Mouse (Mus musculus): ENCODE data around the gene Bri3. TPM values are rescaled to one million over a fixed set of nuclear protein-coding genes. Genes with fewer than 3 reads are reported as not detected.
A peak's percentile ranks its signal among the peaks of the same experiment; 100 is the strongest.

Bri3 gene
- total and polyA plus RNA-seq, 3 experiments: 21.6 to 40.5 TPM; not detected in 1

DNA sequence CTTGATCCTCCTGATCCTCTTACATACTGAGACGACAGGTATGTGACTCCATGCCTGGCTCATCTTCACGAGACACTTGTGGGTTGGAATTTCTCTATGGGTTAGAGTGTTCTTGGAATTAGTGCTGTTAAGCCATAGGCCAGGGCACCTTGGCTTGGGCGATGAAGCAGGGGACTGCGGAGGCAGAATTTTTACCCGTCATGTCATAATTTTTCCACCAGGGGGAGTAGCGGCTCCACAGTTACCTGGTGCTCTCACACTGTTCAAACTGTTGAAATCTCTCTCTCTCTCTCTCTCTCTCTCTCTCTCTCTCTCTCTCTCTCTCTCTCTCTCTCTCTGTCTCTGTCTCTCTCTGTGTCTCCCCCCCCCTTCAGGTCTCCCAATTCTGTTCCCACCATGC is 143.6 kb downstream of the Bri3 start:
- Histone ChIP-seq H3K9ac (ENCODE audit: control insufficient read depth, low read depth, low read length, poor library complexity, severe bottlenecking) (no peak overlapping the region), H3K79me2 (ENCODE audit: control insufficient read depth, insufficient read depth, low read length, poor library complexity) (no peaks in the 10 kb centered on the region), H3K4me3 (ENCODE audit: control insufficient read depth in 1 of 2, insufficient read depth in 1 of 2, low read depth in 2 of 2, low read length in 2 of 2) (no peak overlapping the region), H3K36me3 (ENCODE audit: control insufficient read depth in 1 of 2, insufficient read depth in 2 of 2, low read length in 2 of 2) (no peaks in the 10 kb centered on the region), H3K27ac (ENCODE audit: control insufficient read depth, low read depth, low read length) (no peak overlapping the region), H3K9me3 (replicated peaks; ENCODE audit: insufficient read depth, low read length) (no peaks in the 10 kb centered on the region), H3K27me3 (ENCODE audit: control insufficient read depth in 1 of 2, insufficient read depth in 2 of 2, low read length in 2 of 2) (no peaks in the 10 kb centered on the region), H3K4me1 (ENCODE audit: control insufficient read depth in 1 of 2, insufficient read depth in 2 of 2, low read length in 2 of 2) (no peaks in the 10 kb centered on the region)
- peak; percentile 17 for DNase-seq (ENCODE audit: low read depth, low spot score)
- TF ChIP-seq RAD21 (IDR thresholded peaks at IDR 0.05; ENCODE audit: low read depth, low read length): peak; percentile 51
- TF ChIP-seq CTCF (IDR thresholded peaks at IDR 0.05 in 2 of 3, conservative IDR thresholded peaks at IDR 0.05 in 1 of 3; ENCODE audit: control insufficient read depth in 1 of 3, insufficient read depth in 1 of 3, low read depth in 2 of 3, low read length in 3 of 3, poor library complexity in 1 of 3, severe bottlenecking in 1 of 3): peak; percentile 42 to 59 (median 58); a peak in 5 of 6 replicates
- no peak for TF ChIP-seq POLR2A (IDR thresholded peaks at IDR 0.05; ENCODE audit: control insufficient read depth in 1 of 2, insufficient read depth in 1 of 2, low read depth in 1 of 2, low read length in 2 of 2, poor library complexity in 1 of 2)
- no peak for TF ChIP-seq TAL1 (IDR thresholded peaks at IDR 0.05; ENCODE audit: low read length)
- TF ChIP-seq SMC3 (IDR thresholded peaks at IDR 0.05; ENCODE audit: low read depth, low read length): peak; percentile 52
- no peak for TF ChIP-seq EP300 (IDR thresholded peaks at IDR 0.05; ENCODE audit: low read depth in 1 of 2, low read length in 2 of 2)
- no peak for TF ChIP-seq E2F4 (IDR thresholded peaks at IDR 0.05; ENCODE audit: borderline replicate concordance, low read depth, low read length)
- no peak for TF ChIP-seq SIN3A (IDR thresholded peaks at IDR 0.05; ENCODE audit: low read length)
- TF ChIP-seq MAFK (IDR thresholded peaks at IDR 0.05; ENCODE audit: borderline replicate concordance, low read depth, low read length): no peak
- TF ChIP-seq ZC3H11A (IDR thresholded peaks at IDR 0.05; ENCODE audit: low read depth, low read length): peak; percentile 35

DNA sequence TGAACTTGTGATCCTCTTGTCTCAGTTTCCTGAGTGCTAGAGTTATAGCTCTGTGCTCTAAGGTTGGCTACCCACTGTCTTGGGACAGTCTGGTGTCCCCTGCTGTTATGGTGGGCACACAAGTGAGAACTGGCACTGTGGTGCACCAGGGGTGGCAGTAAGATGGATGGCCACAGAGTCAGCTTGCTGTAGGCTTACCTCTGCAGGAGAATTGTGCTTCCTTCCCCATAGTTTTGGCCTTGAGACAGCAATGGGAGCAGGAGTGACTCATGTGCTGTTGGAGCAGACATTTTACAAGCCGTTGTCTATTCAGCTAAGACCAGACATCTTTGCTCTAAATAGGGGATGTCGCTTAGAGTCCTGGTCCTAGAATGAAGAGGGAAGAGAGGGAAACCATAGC is 149.9 kb downstream of the Bri3 start:
- Histone ChIP-seq H3K27ac (ENCODE audit: control insufficient read depth, low read depth, low read length) (no peak overlapping the region), H3K9me3 (replicated peaks; ENCODE audit: insufficient read depth, low read length) (no peaks in the 10 kb centered on the region), H3K79me2 (ENCODE audit: control insufficient read depth, insufficient read depth, low read length, poor library complexity) (no peaks in the 10 kb centered on the region), H3K4me1 (ENCODE audit: control insufficient read depth in 1 of 2, insufficient read depth in 2 of 2, low read length in 2 of 2) (no peaks in the 10 kb centered on the region), H3K36me3 (ENCODE audit: control insufficient read depth in 1 of 2, insufficient read depth in 2 of 2, low read length in 2 of 2) (no peaks in the 10 kb centered on the region), H3K4me3 (ENCODE audit: control insufficient read depth in 1 of 2, insufficient read depth in 1 of 2, low read depth in 2 of 2, low read length in 2 of 2) (no peak overlapping the region), H3K9ac (ENCODE audit: control insufficient read depth, low read depth, low read length, poor library complexity, severe bottlenecking) (no peak overlapping the region), H3K27me3 (ENCODE audit: control insufficient read depth in 1 of 2, insufficient read depth in 2 of 2, low read length in 2 of 2) (no peaks in the 10 kb centered on the region)
- TF ChIP-seq USF1 (IDR thresholded peaks at IDR 0.05; ENCODE audit: low read depth, low read length) (no peak), CHD1 (IDR thresholded peaks at IDR 0.05; ENCODE audit: low read depth, low read length) (no peak), MXI1 (IDR thresholded peaks at IDR 0.05; ENCODE audit: low read depth, low read length) (no peak), UBTF (IDR thresholded peaks at IDR 0.05; ENCODE audit: borderline replicate concordance, insufficient read depth, low read depth, low read length) (no peak), MAZ (IDR thresholded peaks at IDR 0.05; ENCODE audit: low read depth, low read length) (no peak), BHLHE40 (IDR thresholded peaks at IDR 0.05; ENCODE audit: borderline replicate concordance, low read depth, low read length) (no peak), EP300 (IDR thresholded peaks at IDR 0.05; ENCODE audit: low read depth in 1 of 2, low read length in 2 of 2) (no peak)
- no peak for DNase-seq (ENCODE audit: low read depth, low spot score)

DNA sequence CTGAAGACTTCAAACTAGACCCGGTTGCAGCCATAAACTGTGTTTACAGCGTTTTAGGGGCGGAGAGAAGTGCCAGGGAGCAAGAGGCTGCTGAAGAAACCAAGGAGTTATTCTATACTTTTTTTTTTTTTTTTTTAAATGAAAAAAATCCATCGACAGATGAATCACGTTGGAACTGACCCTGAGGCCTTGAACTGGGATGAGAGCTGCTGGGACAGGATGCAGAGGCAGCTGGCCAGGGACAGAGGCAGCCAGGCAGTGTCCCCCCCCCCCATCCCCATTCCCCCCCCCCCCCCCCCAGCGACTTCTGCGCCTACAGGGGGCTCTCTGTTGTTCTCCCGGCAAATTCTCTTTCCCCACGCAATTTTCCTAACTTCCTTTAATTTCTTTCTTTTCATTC is 153.3 kb downstream of the Bri3 start:
- TF ChIP-seq ZNF384 (IDR thresholded peaks at IDR 0.05; ENCODE audit: low read depth, low read length) (no peak), CHD1 (IDR thresholded peaks at IDR 0.05; ENCODE audit: low read depth, low read length) (no peak), RCOR1 (IDR thresholded peaks at IDR 0.05; ENCODE audit: low read depth, low read length) (no peak), KAT2A (conservative IDR thresholded peaks at IDR 0.05; ENCODE audit: low read depth, low read length) (no peak), SMC3 (IDR thresholded peaks at IDR 0.05; ENCODE audit: low read depth, low read length) (no peak), ELF1 (IDR thresholded peaks at IDR 0.05; ENCODE audit: low read depth, low read length) (no peak), MAFK (IDR thresholded peaks at IDR 0.05; ENCODE audit: borderline replicate concordance, low read depth, low read length) (no peak), ETS1 (IDR thresholded peaks at IDR 0.05; ENCODE audit: low read depth, low read length) (no peak), CTCF (IDR thresholded peaks at IDR 0.05 in 2 of 3, conservative IDR thresholded peaks at IDR 0.05 in 1 of 3; ENCODE audit: control insufficient read depth in 1 of 3, insufficient read depth in 1 of 3, low read depth in 2 of 3, low read length in 3 of 3, poor library complexity in 1 of 3, severe bottlenecking in 1 of 3) (no peak)
- Histone ChIP-seq H3K9ac (ENCODE audit: control insufficient read depth, low read depth, low read length, poor library complexity, severe bottlenecking) (no peak overlapping the region), H3K27ac (ENCODE audit: control insufficient read depth, low read depth, low read length) (no peak overlapping the region), H3K4me1 (ENCODE audit: control insufficient read depth in 1 of 2, insufficient read depth in 2 of 2, low read length in 2 of 2) (no peaks in the 10 kb centered on the region), H3K36me3 (ENCODE audit: control insufficient read depth in 1 of 2, insufficient read depth in 2 of 2, low read length in 2 of 2) (no peaks in the 10 kb centered on the region), H3K79me2 (ENCODE audit: control insufficient read depth, insufficient read depth, low read length, poor library complexity) (no peaks in the 10 kb centered on the region), H3K4me3 (ENCODE audit: control insufficient read depth in 1 of 2, insufficient read depth in 1 of 2, low read depth in 2 of 2, low read length in 2 of 2) (no peak overlapping the region), H3K9me3 (replicated peaks; ENCODE audit: insufficient read depth, low read length) (no peaks in the 10 kb centered on the region), H3K27me3 (ENCODE audit: control insufficient read depth in 1 of 2, insufficient read depth in 2 of 2, low read length in 2 of 2) (no peaks in the 10 kb centered on the region)
- no peak for DNase-seq (ENCODE audit: low read depth, low spot score)
